Mouse (Mus musculus) thymus, adult 18-20 months (tissue): Measurements from ENCODE around the gene Sult6b1.

Experiments used
- DNase-seq, 2 experiments: peaks; one replicate each; pipeline ENCODE4 v3.0.0; 2022; ENCODE audit warnings: mixed read lengths in 2 of 2

Gene Sult6b1

GRCm38 (mm10) chr17:78906892-78907291, at the start of gene Sult6b1:
Sult6b1 (minus strand) TSS chr17:78906992.
- no peak for DNase-seq

- no peak for DNase-seq
Measured at GRCm38 (mm10) chr17:78953240-78953639, 46.4 kb upstream of the Sult6b1 start.

- no peak for DNase-seq
Measured at GRCm38 (mm10) chr17:78952070-78952469, 45.3 kb upstream of the Sult6b1 start.

- DNase-seq, result no peak
Measured at GRCm38 (mm10) chr17:78951225-78951624, 44.4 kb upstream of the Sult6b1 start.

DNA sequence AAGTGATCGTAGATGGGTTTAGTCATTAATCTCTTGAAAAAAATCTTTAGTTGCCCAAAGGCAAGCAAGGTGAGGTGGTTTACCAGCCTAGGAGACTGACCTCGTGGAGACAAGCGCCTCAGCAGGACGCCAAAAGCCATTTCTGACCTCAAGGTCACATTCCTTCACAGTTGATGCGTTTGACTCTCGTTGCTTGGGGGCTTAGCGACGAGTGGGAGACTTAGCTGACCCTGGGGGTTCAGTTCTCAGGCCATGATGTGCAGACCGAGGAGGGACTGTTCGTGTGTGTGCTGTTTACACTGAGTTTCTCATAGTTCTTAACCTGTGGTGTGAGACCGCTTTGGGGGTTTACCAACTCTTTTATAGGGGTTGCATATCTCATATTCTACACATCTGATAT, 35.8 kb upstream of the Sult6b1 start:
- no peak for DNase-seq

- no peak for DNase-seq
Measured at GRCm38 (mm10) chr17:78938927-78939326, 32.1 kb upstream of the Sult6b1 start.

DNA sequence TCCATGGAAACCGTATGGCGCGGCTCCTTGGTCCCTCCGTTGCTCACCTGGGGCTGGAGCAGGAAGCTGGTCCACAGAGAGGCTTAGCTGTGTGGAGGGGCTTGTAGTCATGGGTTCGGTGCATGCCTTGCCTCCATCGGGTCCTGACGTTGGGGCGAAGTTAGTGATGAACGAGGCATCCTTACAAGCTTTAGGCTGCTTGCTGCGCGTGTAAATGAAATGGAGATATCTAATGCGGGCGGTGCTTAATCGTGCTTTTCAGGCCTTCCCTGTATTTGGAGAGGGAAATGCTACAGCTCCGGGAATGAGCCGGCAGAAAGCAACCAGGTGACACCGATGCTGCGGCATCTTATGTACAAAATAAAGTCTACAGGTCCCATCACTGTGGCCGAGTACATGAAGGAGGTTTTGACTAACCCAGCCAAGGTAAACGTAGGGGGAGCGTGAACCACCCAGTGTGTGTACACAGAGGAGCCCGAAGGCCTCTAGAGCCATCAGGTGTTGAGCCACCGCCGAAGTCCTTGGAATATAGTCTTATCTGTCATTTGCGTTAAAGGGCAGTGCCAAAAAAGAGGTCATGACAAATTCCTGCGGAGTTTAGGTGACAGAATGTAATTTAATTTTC, 30.5 kb upstream of the Sult6b1 start:
- no peak for DNase-seq

DNA sequence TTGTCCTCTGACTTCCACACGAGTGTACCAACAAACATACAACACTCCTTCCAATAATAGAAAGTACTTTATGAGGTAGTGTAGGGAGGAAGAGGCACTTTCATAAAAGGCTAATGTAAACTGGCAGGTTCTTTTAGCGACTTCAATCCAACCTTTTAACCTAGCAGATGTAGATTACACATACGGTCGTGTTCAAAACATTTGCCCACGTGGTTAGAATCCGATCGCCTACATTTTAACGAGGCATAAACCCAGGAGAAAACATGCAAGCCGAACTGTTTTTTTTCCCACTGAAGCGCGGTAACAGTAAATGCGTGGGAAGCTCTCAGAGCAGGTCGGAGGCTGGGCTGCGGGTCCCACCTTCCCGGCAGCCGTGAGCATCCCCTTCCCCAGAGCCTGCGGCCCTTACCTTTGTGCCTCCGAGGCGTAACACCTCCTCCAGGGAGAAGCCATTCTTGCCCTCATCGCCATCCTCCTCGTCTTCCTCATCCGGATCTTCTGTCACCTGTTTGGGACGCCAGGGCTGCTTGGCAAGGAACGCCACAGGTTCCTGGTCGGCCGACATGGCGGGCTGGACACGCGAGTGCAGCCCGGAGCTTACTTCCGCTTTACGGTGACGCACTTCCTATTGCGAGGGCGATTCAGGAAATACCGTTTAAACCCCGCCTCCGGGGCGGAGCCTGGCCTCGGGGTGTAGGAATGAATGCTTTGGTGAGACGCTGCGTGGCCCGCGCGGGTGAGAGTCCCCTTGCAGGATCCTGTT, 29.9 kb upstream of the Sult6b1 start, which contains the start of the genes Cebpz and Ndufaf7:
Gene Cebpz (minus strand): TSS at position 601 of the 763 bp plus-strand sequence.
Gene Ndufaf7 (plus strand): TSS at position 671 of the 763 bp plus-strand sequence.
- peak; percentile 91 to 95 for DNase-seq

- no peak for DNase-seq
Measured at GRCm38 (mm10) chr17:78935857-78936256, 29.1 kb upstream of the Sult6b1 start.

GRCm38 (mm10) chr17:78917696-78918095, 10.9 kb upstream of the Sult6b1 start:
- no peak for DNase-seq

- DNase-seq, result no peak
Measured at GRCm38 (mm10) chr17:78916899-78917298, 10.1 kb upstream of the Sult6b1 start.

DNA sequence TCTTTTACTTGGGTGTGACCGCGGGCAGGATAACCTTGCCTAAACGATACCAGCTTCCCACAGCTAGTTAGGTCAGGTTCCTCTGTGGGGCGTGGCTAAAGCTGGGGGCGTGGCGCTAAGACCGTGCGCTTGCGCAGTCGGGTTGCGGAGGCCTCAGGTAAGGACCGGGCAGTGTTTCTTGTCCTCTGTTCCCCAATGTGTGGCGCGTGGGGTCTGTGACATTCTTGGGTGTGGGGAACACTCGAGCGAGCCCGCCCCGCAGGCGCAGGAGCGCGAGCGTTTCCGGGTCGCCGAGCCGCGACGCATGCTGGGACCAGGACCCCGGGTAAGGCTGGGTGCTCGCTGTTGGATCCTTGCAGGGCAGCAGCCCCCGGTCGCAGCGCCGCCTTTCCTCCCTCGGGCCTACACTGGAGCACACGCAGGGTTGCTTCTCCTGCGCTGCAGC, 9.6 kb upstream of the Sult6b1 start, which contains the start of gene Cebpzos:
Gene Cebpzos (plus strand): TSS at position 132 of the 445 bp plus-strand sequence.
- peak; percentile 87 to 92 for DNase-seq

DNA sequence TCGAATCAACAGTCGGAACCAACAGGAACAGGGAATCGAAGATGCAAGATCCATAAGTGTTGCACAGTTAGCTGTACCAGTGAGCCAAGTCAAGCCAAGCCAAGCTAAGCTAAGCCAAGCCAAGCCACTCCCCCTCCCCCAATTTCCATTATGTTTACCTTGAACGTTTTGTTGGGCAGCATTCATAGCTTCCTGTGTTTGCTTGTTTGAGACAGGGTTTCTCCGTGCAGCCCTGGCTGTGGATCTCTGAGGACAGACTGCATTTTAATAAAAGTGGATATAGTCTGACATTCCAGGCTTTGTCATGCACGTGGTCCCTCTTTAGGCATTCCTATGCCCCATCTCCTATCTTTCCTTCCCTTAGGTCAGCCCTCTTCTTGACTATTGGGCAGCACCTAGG, 9.0 kb upstream of the Sult6b1 start:
- no peak for DNase-seq

DNA sequence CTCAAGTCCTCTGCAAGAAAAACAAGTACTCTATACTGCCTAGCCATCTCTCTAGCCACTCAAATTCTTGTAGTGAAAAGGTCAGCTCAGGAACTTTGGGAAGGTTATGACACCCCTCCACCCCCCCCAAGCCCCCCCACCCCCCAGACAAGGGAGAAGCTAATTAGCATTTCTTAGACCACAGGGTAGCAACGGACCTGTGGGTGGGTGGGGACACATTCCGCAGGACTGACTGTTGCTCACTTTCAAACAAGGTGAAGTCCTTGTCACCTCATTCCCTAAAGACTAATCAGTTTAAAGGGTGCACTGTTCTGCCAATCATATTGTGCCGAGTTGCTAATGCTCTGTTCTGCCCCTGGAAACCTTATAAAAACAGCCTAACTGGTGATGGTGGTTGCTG, 7.1 kb upstream of the Sult6b1 start:
- DNase-seq, result no peak

DNA sequence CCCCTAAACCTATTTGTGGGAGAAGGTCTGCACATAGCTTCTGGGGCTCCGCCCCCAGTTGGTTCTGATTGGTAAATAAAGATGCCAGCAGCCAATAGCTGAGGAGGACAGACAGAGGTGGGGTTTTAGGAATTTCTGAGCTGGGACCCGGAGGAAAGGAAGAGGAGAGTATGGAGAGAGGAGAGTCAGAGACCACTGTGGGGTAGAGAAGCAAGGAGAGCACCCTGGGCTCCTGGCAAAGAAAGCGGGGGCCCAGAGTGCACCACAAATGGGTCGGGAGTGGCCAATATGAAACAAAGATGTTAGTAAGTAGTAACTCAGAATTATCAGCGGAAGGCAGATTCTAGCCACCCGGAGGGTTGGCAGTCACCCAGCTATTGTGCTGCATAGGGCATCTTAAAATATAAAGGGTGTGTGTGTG, 6.1 kb upstream of the Sult6b1 start:
- no peak for DNase-seq

GRCm38 (mm10) chr17:78909374-78909773, 2.6 kb upstream of the Sult6b1 start:
- DNase-seq, result no peak

- DNase-seq, result no peak
Measured at GRCm38 (mm10) chr17:78903158-78903557, 3.6 kb downstream of the Sult6b1 start.

DNA sequence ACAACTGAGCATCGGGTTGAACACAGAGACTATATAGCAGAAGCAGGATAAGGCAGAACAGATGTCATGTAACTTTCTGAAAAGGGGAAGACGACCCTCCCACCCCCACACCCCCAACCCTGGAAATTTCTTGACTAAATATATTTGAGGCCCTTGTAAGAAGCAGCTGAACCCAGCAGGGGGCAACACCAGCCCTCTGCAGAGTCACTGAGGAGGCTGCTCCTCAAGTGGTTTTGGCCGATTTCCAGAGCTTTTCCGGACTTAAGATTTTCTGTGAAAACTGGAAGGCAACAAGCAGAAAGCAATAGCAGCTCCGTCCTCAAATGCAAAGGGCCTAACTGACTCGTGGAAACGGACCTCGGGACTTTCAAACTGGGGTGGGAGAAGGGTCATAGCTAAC, 11.4 kb downstream of the Sult6b1 start:
- DNase-seq, result no peak

- no peak for DNase-seq
Measured at GRCm38 (mm10) chr17:78894991-78895390, 11.8 kb downstream of the Sult6b1 start.

DNA sequence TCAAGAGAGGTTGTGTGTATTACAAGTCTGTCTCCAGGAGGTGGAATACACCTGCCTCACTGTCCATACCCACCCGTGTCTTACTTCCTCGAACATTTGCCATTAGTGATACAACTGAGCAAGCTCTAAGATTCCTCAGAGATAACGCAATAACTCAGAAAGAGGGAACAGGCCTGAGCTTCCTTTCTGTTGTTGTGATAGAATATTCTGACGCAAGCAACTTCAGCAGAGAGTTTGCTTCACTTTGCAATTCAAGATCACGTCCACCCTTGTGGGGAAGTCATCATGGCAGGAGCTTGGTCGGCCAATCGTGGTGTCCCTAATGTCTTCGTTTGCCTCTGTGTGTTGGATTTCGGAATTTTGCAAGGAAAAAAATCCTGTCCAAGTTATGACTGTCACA, 15.8 kb downstream of the Sult6b1 start:
- DNase-seq, result no peak

DNA sequence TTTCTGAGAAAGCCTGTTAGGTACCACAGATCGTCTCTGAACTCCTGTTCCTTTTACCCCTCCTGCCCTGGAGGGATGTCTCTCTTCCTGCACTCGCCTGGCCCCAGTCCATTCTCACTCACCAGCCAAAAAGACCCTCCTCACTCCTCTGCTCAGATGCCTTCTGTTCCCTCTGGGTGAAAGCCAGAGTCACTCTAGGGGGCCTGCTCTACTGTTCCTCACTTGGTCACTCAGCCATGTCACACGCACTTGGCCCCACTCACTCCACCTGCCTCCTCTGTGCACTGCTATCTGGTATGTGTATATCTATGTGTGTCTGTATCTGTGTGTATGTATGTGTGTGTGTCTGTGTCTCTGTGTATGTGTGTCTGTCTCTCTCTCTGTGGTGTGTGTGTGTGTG, 17.6 kb downstream of the Sult6b1 start:
- no peak for DNase-seq

- no peak for DNase-seq
Measured at GRCm38 (mm10) chr17:78888554-78888953, 18.2 kb downstream of the Sult6b1 start.

DNA sequence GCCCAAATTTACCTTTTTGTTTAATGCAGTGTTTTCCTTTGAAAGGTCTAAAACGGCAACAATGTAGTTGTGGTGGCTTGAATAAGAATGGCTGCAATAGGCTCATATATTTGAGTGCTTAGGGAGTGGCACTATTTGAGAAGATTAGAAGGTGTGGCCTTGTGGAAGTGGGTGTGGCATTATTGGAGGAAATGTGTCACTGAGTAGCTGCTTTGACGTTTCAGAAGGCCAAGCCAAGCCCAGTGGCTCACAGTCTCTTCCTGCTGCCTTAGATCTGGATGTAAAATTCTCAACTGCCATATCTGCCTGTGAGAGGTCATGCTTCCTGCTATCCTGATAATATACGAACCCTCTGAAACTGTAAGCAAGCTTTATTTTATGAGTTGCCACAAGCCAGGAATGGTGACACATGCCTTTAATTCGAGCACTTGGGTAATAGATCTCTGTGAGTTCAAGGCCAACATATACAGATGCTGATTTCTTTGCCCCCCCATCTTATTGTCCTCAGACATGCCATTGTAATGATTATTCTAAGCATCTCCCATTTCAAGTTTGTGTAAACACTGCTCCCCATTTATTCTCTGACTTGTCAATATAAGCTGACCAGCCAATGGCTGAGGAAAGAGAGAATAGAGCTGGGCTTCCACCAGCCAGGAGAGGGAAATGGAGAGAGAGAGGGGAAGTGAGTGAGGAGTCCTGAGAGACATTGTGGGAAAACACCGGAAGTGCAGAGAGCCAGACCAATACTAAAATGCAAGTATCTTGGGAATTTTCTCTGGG, 21.3 kb downstream of the Sult6b1 start:
- DNase-seq, result no peak
